Mouse (Mus musculus) naive thymus-derived CD4-positive, alpha-beta T cell, adult 2 months (primary cell): ENCODE measurements at regions not wholly inside any gene's neighbourhood (a gene's known extent, or its start where the extent isn't known, plus 50 kb on each side); places are given as distances from the start of the nearest gene placed in this dataset.

Experiments used
- DNase-seq: peaks from one replicate; pipeline ENCODE4 v3.0.0-alpha.2; 2011; ENCODE audit warnings: low read depth

DNA sequence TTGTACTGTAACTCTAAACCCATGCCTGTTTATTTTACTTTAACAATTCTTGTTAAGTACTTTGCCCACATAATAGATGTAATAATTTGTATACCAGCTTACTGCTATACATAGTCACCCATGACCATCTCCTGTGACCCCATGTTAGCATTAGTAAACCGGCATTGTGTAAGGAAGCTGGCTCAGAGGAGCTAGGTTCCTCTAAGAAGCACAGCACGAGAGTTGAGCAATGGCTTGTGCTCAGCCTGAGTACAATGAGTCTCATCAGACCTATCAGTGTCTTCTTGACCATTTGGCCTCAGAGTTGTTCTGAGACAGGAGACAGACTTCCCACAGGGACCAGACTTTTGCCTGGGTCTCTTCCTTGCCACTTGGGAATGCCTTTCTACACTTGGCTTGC, 279.6 kb downstream of the Maf start:
- no peak for DNase-seq

DNA sequence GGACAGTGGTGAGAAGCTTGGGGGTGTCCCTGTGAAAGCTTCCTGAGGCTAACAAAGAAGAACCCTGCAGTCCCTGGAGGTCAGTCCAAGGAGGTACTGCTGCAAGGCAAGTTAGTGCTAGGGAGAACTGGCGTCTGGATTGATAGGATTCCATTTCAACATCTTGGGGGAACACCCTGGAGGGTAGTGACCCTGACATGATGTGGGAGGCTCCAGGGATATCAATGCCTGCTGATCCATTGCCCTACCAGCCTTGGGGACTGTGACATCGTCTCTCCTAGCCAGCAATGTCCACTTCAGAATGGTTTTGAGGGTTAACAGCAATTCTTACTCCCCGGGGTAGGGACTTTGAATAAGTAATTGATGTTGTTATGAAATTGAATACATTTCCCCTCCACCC, 280.1 kb downstream of the Maf start:
- no peak for DNase-seq

DNA sequence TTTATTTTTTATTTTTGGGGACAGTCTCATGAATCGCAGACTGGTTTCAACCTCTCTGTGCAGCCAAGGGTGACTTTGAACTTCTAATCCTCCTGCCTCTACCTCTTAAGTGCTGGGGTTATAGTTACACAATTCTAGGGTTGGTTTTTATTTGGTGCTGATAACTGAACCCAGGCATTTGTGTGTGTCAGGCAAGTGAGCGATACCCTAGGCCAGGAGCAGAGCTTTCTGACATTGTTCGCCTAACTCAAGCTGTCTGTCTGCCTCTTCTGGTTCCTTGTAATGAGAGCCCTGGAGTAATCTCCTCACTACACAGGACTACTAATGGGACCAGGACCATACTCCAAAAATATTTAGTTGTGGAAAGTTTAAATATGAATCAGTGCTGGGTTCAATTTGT, 281.1 kb downstream of the Maf start:
- no peak for DNase-seq

DNA sequence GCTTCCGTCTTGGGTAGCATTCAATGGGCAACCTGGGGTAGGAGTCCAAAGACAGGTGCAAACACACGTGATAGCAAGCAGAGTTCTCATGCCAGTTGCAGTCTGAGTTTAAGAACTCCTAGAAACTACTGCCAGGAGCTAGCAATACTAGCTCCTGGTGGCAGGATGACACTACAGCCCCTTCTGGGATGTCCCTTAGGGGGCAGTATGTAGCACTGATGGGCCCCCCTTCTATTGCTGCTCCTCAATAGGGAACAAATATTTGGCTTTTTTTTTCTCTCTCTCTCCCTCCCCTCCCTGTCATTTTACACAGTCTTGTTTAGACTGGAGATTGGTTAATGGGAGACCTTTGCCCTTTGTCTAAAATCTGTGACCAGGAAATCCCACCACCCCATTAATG, 282.2 kb downstream of the Maf start:
- no peak for DNase-seq

DNA sequence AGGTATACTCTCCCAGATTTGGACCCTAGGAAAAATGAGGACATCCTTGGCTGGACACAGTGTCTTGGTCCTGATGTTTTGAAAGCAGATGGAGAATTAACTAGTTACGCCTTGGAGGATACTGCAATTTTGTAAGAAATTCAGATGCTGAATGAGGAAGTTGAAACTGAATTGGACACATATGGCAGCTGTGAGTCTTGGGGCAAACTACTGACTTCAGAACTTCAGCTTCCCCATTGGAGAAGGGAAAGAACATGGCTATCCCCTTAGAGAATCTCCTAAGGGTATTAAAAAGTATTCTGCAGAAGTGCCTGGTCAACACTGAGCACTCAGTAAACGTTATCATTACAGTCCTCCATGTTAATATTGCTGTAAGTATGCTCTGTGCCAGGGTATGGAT, 283.9 kb downstream of the Maf start:
- no peak for DNase-seq

DNA sequence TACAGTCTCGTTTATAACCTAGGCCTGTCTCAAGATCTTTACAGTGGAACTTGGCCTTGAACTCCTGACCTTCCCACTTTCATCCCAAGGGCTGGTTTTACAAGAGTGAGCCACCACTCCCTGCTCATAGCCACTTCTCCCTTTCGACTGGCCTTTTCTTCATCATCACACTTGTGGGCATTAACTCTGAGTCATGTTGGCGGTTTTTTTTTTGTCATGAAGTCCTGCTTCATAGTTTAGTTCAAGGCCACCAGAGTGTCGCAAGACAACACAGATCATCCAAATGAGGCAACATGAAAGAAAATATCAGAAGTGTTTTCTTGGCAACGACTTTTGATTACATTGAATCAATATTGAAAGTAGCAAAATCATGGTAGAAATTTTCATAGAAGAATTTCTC, 284.5 kb downstream of the Maf start:
- DNase-seq = no peak

DNA sequence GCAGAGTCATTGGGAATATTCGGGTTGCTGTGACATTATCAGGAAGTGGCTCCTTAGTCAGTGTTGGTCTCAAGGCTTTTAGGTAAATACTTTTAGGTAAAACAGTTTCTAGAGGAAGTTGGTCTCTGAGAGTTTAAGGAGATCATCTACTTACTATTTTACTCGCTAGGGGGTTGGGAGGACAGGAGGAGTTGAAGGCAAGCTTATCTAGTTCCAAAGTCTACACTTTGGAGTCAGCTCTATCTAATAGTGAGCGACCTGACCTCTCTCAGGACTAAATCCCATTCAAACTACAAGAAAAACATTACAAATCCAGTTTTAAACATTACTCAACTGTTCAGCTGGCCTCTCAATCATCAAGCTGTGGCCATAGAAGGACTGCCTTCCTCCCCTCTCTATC, 287.1 kb downstream of the Maf start:
- DNase-seq = no peak

DNA sequence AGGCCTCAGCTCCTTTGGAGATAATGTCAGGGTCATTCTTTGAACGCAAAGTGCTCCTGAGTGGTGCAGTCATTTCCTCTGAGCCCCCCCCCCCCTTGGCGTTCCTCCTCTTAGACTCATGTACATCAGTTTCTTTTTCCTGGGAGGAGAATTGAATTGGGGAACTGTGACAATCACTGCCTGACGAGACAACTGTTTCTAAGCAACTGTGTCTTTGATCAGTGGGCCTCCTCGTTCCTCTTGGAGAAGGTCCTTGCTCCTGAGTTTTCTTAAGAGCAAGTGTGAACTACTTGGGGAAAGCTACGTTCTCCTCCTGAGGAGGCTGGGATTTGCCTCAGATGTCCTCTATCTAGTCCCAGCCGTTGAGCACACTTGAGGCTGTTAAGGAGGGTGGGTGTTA, 287.5 kb downstream of the Maf start:
- no peak for DNase-seq

DNA sequence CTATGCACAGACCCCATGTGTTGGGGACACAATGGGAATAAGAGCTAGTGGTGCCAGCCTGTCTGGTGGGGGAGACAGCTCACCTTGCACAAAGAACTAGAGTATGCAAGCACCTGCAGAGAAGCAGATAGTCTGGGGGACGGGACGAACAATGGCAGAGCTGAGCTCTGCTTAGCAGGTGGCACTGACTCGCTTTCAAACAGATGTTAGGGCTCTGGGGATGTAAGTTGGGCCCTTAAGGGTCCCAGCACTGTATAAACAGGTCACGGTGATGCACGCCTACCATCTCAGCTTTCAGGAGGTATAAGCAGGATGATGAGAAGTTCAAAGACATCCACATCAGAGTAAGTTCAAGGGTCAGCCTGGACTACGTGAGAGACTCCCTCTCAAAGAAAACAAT, 289.5 kb downstream of the Maf start:
- no peak for DNase-seq

DNA sequence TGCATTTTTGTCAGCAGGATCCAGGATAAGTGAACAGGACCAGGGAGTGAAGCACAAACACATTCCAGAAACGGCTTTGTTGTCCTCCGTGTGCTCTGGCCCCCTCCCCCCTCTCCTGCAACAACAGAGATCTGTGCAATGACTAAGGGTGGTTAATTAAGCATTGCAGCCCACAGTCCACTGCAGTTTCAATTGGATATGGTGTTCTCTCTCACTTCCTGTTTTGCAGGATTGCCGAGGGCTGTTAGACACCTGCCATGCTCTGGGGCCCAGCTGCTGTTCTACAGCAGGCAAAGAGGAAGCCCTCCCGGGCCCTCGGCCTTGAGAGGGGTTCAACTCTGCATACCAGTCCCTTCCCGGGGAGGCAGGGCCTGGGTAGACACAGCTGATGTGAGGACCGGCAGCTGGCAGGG, 293.5 kb downstream of the Maf start:
- peak; percentile 26 for DNase-seq

DNA sequence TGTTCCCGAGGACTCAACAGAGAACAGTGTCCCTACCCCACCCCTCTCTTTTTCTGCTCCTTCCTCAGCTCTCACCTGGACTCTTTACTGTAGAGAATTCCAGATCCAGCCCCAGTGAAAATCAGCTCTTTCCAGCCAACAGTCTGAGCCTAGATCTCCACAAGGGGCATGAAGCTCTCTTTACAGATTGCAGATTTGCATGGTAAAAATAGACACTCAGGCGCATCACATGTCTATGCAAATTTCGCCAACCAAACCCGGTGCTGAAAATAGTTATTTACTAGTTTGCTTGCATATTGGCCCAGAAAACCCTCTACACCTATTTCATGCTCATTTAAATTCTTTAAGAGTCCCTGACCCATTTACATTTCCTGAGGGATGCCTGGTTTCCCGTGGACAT, 295.8 kb downstream of the Maf start:
- no peak for DNase-seq

DNA sequence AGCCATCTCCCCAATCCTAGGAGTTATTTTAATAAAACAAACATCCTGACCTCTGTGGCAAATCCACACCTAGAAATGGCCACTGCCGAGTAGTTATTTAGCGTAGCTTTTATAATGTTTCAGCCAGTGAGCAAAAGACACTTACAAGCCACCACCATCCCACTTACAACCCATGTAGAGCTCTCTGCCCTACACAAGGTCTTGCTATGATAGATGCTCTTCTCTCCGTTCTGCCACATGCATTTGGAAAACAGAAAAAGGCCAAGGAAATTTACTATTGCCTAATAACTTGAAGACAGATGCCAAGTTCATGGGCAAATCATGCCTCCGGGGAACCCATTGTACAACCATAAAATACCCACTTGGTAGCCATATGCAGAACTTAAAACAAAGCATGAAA, 296.5 kb downstream of the Maf start:
- DNase-seq = no peak

DNA sequence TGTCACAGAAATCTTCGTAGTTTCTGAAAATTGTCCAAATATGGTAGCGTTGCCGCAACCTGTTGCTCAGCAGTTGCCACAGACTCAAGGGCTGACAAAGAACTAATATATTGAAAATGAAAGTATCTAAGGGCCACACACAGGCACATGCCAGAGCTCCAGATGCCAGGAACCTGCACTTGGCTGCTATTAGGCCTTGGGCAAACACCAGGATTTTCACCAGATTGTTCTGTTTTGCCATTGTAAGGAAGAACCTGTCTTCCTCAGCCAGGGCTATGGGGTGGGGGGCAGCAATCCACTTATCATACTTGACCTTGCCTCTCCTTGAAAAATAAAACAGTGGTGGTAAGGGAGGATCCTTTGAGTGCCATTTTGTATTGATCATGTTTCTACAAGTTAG, 297.4 kb downstream of the Maf start:
- no peak for DNase-seq

DNA sequence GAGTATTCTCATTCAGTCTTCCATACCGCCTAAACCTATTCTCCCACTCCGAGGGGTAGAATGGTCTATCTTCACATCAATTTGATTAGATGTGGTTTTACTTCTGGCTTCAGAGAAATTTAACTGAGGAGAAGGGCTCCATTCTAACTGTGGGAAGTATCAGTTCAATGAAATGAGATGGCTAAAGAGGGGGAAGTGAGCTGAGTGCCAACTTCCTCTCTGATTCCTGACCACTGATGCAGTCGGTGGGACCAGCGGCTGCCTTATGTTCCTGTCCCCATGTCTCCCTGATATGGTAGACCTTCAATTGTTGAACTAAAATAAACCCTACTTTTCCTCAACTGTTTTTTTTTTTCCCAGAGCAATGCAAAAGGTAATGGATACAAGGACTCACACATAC, 300.1 kb downstream of the Maf start:
- no peak for DNase-seq

DNA sequence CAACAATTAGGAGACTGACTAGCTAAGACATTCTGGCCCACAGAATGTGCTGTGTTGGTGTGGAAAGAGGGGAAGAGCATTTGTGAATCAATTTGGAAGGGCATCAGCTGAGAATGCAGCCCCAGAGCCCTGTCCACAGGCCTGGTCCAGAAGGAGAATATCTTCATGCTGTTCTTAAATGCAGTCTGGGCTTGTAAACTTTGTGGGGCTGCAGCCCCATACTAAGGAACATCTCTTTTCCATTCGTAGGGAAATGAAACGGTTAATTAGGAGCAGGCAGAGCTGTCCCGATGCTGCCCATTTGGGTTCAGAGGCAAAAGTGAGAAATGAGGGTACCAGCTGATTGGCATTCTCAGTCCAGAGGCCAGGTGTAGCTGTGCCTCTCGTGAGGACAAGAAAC, 304.0 kb downstream of the Maf start:
- no peak for DNase-seq

DNA sequence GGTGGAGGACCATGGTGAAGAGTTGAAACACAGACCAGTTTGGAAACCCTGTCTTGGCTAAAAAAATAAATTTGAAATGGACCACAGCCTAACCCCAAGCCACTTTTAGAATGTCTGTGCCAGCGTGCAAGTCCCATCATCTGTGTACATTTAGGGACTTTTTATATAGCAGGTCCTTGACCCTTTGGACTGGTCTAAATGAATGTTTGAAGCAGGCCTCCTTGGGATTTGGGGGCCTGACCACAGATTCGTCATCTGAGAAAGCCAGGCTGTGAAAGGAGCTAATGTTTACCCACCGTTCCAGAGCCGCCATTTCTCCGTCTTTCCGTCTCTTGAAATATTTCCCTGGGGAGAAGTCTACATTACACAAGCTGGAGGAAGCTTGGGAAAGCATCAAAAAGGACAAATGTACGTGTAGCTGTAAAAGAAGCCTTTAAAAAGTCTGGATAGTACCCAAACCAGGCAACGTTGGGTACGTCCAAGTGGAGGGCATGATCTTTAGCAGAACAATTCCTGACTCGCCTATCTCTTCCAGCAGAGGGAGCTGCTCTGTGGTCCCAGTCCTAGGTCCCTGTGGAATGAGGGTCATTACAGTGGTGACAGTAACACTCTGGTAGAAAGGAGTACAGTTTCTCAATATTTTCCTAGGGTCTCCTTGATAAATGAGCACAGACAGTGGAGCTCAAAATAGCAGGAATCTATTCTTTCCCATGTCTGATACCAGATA, 305.0 kb downstream of the Maf start:
- DNase-seq = no peak
